Mouse (Mus musculus) olfactory bulb, adult 2 months (tissue): Measurements from ENCODE around the gene Rem2.

ENCODE experiments used
- CTCF ChIP-seq: fragments of 200-500 bp; IDR thresholded peaks from 2 replicates; pipeline ENCODE4 v1.5.1; 2012; ENCODE audit warnings: low read depth, mild to moderate bottlenecking, low read length, moderate library complexity; ENCODE audit not compliant: insufficient read depth
- POLR2A ChIP-seq: fragments of 200-500 bp; IDR thresholded peaks from 2 replicates; pipeline ENCODE4 v1.6.1; 2012; ENCODE audit warnings: mild to moderate bottlenecking, low read depth, low read length, moderate library complexity; ENCODE audit not compliant: insufficient read depth

DNA sequence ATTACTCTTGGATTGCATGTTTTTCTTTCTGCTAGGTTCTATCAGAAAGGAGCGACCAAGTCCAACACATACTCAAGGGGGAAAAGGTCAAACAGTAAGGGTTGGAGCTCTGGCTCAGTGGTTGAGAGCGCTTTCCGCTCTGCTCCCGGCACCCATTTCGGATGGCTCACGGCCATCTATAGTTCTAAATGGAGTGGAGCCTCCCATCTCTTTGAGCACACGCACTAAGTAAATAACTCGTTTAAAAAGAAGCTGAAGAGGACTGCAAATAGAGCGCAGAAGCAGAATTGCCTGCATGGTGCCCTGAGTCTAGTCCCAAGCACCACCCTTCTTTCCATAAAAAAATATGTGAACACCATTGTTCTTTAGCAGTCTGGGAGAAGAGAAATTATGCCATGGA lies 22.3 kb upstream of the Rem2 start:
- no peak for TF ChIP-seq POLR2A
- no peak for TF ChIP-seq CTCF
